Mouse (Mus musculus): Measurements from ENCODE around the gene Opn3. TPM values are rescaled to one million over a fixed set of nuclear protein-coding genes. Genes with fewer than 3 reads are reported as not detected.
A peak's percentile ranks its signal among the peaks of the same experiment; 100 is the strongest.

The Opn3 gene
- polyA plus RNA-seq (2014; fragmentation: Nextera tagmentation; extraction: Ambion mirVana), result 6.3 and 6.5 TPM in 2 replicates

DNA sequence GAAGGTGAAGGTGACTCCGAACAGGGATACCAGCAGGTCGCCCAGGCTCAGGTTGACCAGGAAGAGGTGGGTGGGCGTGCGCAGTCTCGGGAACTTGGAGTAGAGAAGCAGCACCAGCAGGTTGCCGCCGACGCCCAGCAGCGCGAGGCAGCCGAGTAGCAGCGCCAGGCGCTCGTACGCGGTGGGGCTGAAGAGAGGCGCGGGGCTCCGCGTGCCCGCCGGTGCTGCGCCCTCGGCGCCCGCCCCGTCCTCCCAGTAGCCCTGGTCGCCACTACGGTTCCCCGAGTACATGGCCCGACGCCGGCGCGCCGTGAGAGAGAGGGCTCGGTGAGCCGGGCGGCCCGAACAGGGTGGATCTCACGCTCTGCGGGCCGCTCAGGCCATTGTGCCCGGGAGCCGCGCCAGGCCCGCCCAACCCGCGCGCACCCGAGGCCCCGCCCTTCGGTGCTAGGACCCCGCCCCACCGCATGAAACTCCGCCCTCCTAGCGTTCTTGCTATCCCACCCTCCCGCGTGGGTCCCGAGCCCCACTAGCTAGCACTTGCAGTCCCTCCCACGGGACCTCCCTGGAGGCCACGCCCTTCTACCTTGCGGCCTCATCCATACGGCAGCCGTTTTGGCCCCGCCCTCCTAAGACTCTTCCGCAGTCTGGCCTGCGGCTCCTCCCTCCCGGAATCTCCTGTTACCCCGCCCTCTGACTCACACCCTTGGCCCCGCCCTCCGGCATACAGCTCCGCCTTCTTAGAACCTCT, at the start of gene Opn3, which contains the start of gene Chml:
Gene Opn3 (minus strand): TSS at position 531 of the 751 bp plus-strand sequence.
Gene Chml (minus strand): TSS at position 656 of the 751 bp plus-strand sequence.
- H3K4me3 ChIP-seq (replicated peaks; ENCODE audit: low read depth, low read length), result peak within 1 kb of the TSS; percentile 82
- H3K4me2 ChIP-seq (ENCODE audit: low read length), result peak within 1 kb of the TSS; percentile 92
- WGBS, result under 1% methylated on average over 71 of the region's 73 CpGs
- peak within 1 kb of the TSS; percentile 90 for H3K27ac ChIP-seq (replicated peaks; ENCODE audit: low read depth, low read length)
- peak; percentile 99 for DNase-seq
- H3K36me3 ChIP-seq (ENCODE audit: control insufficient read depth, insufficient read depth, low read length), result no peaks in the 10 kb centered on the region
- H3K27me3 ChIP-seq (ENCODE audit: control insufficient read depth, insufficient read depth, low read length), result no peaks in the 10 kb centered on the region
- peak; percentile 95 for ATAC-seq (ENCODE audit: low FRiP score, low TSS enrichment)
- H3K9ac ChIP-seq (replicated peaks; ENCODE audit: low read length), result peak within 1 kb of the TSS; percentile 84
- H3K4me1 ChIP-seq (ENCODE audit: control insufficient read depth, insufficient read depth, low read length), result peaks cover 22% of the 10 kb centered on the region
- H3K9me3 ChIP-seq (ENCODE audit: control insufficient read depth, low read length), result no peaks in the 10 kb centered on the region

DNA sequence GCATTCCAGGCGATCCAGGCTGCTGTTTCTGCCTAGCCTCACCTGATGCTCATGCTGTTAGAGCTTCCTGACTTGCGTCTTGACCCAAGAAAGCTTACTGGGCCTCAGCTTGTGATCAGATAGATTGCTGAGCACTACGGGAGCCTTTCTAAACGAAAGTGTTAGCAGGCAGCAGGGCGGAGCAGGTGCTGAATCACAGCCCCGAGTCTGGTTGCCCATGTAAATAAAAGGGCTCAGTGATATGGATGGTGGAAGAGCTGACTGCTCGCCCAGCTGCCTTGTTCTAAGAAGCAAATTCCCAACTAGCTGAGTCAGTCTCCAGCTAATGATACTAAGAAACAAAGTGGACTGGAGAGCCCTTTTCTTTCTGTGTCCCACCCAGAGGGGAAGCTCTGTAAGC, 33.2 kb upstream of the Opn3 start:
- Histone ChIP-seq H3K9ac (replicated peaks; ENCODE audit: low read length) (no peak overlapping the region), H3K4me1 (ENCODE audit: control insufficient read depth, insufficient read depth, low read length) (peaks cover 4% of the 10 kb centered on the region; the same call in 1 of the 2 replicates), H3K36me3 (ENCODE audit: control insufficient read depth, insufficient read depth, low read length) (no peaks in the 10 kb centered on the region), H3K27ac (replicated peaks; ENCODE audit: low read depth, low read length) (no peak overlapping the region), H3K4me2 (ENCODE audit: low read length) (no peak overlapping the region), H3K9me3 (ENCODE audit: control insufficient read depth, low read length) (no peaks in the 10 kb centered on the region), H3K27me3 (ENCODE audit: control insufficient read depth, insufficient read depth, low read length) (no peaks in the 10 kb centered on the region), H3K4me3 (replicated peaks; ENCODE audit: low read depth, low read length) (no peak overlapping the region)
- WGBS, result 50% methylated on average over 7 of the region's 7 CpGs
- no peak for ATAC-seq (ENCODE audit: low FRiP score, low TSS enrichment)
- DNase-seq, result peak; percentile 2

DNA sequence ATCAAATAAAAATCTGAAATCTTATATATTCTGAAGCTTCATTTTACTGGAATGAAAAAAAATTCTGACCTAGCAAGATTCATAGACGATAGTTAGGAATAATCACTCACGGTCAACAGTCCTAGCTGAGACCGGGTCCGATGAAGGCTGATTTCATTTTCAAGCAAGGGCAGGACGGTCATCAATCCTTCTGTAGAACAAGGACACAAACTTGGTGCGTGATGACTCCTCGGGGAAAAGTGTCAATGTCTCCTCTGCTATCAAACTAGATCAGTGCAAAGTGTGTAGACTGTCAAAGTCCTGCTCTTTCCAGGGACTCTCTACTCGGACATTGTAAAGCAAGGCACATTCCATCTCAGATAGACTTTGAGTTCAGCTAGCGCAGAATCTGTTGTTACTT, 24.3 kb upstream of the Opn3 start:
- ATAC-seq (ENCODE audit: low FRiP score, low TSS enrichment) (no peak), DNase-seq (no peak)
- no peak overlapping the region for H3K4me3 ChIP-seq (replicated peaks; ENCODE audit: low read depth, low read length)
- H3K4me1 ChIP-seq (ENCODE audit: control insufficient read depth, insufficient read depth, low read length), result no peaks in the 10 kb centered on the region
- 95% methylated on average over 9 of the region's 9 CpGs for WGBS
- H3K9me3 ChIP-seq (ENCODE audit: control insufficient read depth, low read length), result no peaks in the 10 kb centered on the region
- no peak overlapping the region for H3K9ac ChIP-seq (replicated peaks; ENCODE audit: low read length)
- H3K4me2 ChIP-seq (ENCODE audit: low read length), result no peak overlapping the region
- H3K27me3 ChIP-seq (ENCODE audit: control insufficient read depth, insufficient read depth, low read length), result no peaks in the 10 kb centered on the region
- no peak overlapping the region for H3K27ac ChIP-seq (replicated peaks; ENCODE audit: low read depth, low read length)
- no peaks in the 10 kb centered on the region for H3K36me3 ChIP-seq (ENCODE audit: control insufficient read depth, insufficient read depth, low read length)

DNA sequence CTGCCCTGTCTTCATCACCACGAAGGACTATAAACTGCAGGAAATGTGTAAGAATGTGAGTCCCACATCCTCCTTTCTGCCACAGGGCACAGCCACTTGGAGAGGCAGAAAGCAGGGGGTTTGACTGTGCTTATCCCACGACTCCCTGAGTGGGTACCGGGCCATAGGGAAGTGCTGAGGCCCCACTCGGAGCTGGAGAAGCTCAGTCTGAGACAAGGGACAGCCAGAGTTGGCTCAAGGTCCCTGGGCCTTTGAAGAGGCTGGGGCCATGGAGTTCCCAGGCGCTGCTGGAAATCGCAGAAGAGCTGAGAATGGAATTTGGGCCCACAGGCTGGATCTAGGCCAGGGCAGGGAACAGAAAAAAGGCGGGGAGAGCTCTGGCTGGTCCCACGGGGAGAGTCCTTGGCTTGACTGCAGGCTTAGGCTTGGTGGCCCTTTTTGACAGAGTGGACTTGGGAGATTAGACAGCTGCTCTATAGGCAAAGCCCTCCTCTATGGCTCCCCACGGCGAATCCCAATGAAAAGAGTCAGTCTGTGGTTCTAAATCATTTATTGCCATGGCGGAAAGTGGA, 19.8 kb upstream of the Opn3 start:
- no peaks in the 10 kb centered on the region for H3K4me1 ChIP-seq (ENCODE audit: control insufficient read depth, insufficient read depth, low read length)
- H3K9ac ChIP-seq (replicated peaks; ENCODE audit: low read length), result no peak overlapping the region
- ATAC-seq (ENCODE audit: low FRiP score, low TSS enrichment) (no peak), DNase-seq (no peak)
- H3K36me3 ChIP-seq (ENCODE audit: control insufficient read depth, insufficient read depth, low read length), result no peaks in the 10 kb centered on the region
- no peaks in the 10 kb centered on the region for H3K9me3 ChIP-seq (ENCODE audit: control insufficient read depth, low read length)
- H3K27ac ChIP-seq (replicated peaks; ENCODE audit: low read depth, low read length), result no peak overlapping the region
- no peak overlapping the region for H3K4me3 ChIP-seq (replicated peaks; ENCODE audit: low read depth, low read length)
- WGBS, result 73% methylated on average over 11 of the region's 11 CpGs
- H3K27me3 ChIP-seq (ENCODE audit: control insufficient read depth, insufficient read depth, low read length), result no peaks in the 10 kb centered on the region
- no peak overlapping the region for H3K4me2 ChIP-seq (ENCODE audit: low read length)

DNA sequence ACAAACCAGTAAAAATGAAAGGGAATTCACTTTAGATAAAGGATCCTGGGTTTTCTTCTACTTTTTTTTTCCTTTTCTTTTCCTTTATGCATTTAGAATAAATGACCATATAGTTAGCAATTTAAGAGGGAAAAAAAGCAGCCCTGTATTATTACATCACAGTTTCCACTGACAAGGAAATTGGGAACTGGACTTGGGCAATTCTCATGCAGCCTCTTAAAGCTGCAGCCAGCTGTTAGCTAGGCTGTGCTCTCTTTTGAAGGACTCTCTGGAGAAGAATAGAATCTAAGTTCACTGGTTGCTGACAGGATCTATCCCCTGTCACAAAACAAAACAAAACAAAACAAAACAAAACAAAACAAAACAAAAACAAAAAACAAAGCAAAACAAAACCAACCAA, 15.4 kb upstream of the Opn3 start:
- H3K4me2 ChIP-seq (ENCODE audit: low read length), result no peak overlapping the region
- H3K36me3 ChIP-seq (ENCODE audit: control insufficient read depth, insufficient read depth, low read length), result no peaks in the 10 kb centered on the region
- ATAC-seq (ENCODE audit: low FRiP score, low TSS enrichment) (no peak), DNase-seq (no peak)
- no peaks in the 10 kb centered on the region for H3K27me3 ChIP-seq (ENCODE audit: control insufficient read depth, insufficient read depth, low read length)
- H3K4me1 ChIP-seq (ENCODE audit: control insufficient read depth, insufficient read depth, low read length), result no peaks in the 10 kb centered on the region
- H3K9ac ChIP-seq (replicated peaks; ENCODE audit: low read length), result no peak overlapping the region
- H3K27ac ChIP-seq (replicated peaks; ENCODE audit: low read depth, low read length), result no peak overlapping the region
- no peak overlapping the region for H3K4me3 ChIP-seq (replicated peaks; ENCODE audit: low read depth, low read length)
- no peaks in the 10 kb centered on the region for H3K9me3 ChIP-seq (ENCODE audit: control insufficient read depth, low read length)

DNA sequence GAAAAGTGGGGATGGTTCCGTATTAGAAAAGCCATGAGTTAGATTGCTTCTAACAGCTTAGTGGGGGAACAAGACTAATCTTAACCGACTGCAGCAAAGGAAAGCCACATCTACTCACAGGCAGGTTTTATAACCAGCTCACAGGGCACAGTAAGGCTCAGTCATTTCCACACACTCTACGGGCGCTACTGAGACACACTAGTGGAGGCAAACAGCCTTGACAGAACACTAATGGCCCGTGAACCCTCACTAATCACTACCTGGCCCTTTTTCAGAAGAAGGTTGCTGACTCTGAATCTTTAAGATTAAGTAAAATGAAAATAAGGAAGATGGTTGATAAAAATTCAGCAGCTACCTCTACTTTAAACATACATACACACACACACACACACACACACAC, 15.0 kb upstream of the Opn3 start:
- 75% methylated on average over 5 of the region's 5 CpGs for WGBS
- peak; percentile 2 for DNase-seq
- no peak for ATAC-seq (ENCODE audit: low FRiP score, low TSS enrichment)
- Histone ChIP-seq H3K4me3 (replicated peaks; ENCODE audit: low read depth, low read length) (no peak overlapping the region), H3K27ac (replicated peaks; ENCODE audit: low read depth, low read length) (no peak overlapping the region), H3K9me3 (ENCODE audit: control insufficient read depth, low read length) (no peaks in the 10 kb centered on the region), H3K27me3 (ENCODE audit: control insufficient read depth, insufficient read depth, low read length) (no peaks in the 10 kb centered on the region), H3K36me3 (ENCODE audit: control insufficient read depth, insufficient read depth, low read length) (no peaks in the 10 kb centered on the region), H3K9ac (replicated peaks; ENCODE audit: low read length) (no peak overlapping the region), H3K4me2 (ENCODE audit: low read length) (no peak overlapping the region), H3K4me1 (ENCODE audit: control insufficient read depth, insufficient read depth, low read length) (no peaks in the 10 kb centered on the region)

DNA sequence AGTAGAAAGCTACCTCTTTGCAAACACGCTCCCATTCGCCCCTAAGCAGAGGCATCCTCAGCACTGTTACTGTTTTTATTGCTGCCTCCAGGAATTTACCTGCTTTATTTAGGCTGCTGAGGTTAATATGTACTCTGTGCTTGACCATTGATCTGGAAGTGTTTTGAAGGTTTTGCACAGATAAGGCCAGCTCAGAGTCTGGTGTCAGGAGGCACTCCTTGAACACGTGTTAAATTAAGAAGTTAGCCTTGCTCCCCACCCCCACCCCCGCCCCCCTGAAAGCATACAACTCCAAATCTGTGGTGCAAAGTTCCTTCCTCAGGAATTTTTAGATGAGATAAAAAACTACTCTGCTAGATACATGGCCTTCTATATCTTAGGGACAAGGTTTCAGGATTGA, 8.6 kb upstream of the Opn3 start:
- H3K27ac ChIP-seq (replicated peaks; ENCODE audit: low read depth, low read length), result no peak overlapping the region
- H3K27me3 ChIP-seq (ENCODE audit: control insufficient read depth, insufficient read depth, low read length), result no peaks in the 10 kb centered on the region
- ATAC-seq (ENCODE audit: low FRiP score, low TSS enrichment) (no peak), DNase-seq (no peak)
- no peak overlapping the region for H3K9ac ChIP-seq (replicated peaks; ENCODE audit: low read length)
- no peaks in the 10 kb centered on the region for H3K4me1 ChIP-seq (ENCODE audit: control insufficient read depth, insufficient read depth, low read length)
- no peak overlapping the region for H3K4me3 ChIP-seq (replicated peaks; ENCODE audit: low read depth, low read length)
- H3K4me2 ChIP-seq (ENCODE audit: low read length), result no peak overlapping the region
- WGBS, result 88% methylated on average over 4 of the region's 4 CpGs
- H3K36me3 ChIP-seq (ENCODE audit: control insufficient read depth, insufficient read depth, low read length), result no peaks in the 10 kb centered on the region
- H3K9me3 ChIP-seq (ENCODE audit: control insufficient read depth, low read length), result no peaks in the 10 kb centered on the region

DNA sequence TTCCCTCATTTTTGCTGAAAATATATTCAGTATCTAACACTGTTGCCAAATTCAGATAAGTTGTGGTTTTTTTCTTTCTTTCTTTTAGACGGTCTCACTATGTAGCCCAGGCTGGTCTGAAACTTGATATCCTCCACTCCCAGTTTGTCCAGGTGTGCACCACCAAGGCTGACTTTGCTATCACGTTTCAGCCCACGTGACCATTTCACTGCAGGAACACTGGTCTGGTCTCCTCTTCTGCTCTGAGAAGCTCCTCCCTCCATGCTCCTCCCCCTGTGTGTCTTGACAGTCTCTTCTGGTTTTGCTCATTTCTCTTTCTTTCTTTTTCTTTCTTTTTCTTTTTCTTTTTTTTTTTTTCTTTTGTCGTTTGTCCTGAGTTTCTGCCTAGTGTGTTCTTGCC, 7.2 kb upstream of the Opn3 start:
- no peak for ATAC-seq (ENCODE audit: low FRiP score, low TSS enrichment)
- no peaks in the 10 kb centered on the region for H3K9me3 ChIP-seq (ENCODE audit: control insufficient read depth, low read length)
- H3K36me3 ChIP-seq (ENCODE audit: control insufficient read depth, insufficient read depth, low read length), result no peaks in the 10 kb centered on the region
- no peaks in the 10 kb centered on the region for H3K27me3 ChIP-seq (ENCODE audit: control insufficient read depth, insufficient read depth, low read length)
- H3K27ac ChIP-seq (replicated peaks; ENCODE audit: low read depth, low read length), result no peak overlapping the region
- H3K4me2 ChIP-seq (ENCODE audit: low read length), result no peak overlapping the region
- no peaks in the 10 kb centered on the region for H3K4me1 ChIP-seq (ENCODE audit: control insufficient read depth, insufficient read depth, low read length)
- 44% methylated on average over 4 of the region's 4 CpGs for WGBS
- H3K9ac ChIP-seq (replicated peaks; ENCODE audit: low read length), result no peak overlapping the region
- no peak overlapping the region for H3K4me3 ChIP-seq (replicated peaks; ENCODE audit: low read depth, low read length)
- DNase-seq, result no peak

DNA sequence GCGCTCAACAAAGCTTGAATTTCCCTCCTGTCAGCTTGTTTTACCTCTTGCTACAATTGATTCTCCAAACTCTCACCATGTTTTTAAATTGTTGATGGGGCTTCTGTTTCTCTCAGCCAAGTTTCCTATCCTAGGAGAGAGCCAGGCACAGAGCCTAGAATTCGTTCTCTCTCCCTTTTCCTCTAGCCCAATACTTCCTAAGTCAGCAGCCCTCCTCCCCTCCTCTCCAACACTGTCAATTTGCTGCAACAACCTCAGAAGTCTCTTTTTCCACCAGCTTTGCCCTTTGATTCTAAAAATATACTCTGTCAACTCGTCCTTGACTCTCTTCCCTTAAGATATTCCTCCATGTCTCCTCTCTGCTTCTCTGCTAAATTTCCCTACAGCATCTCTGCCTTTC, 6.8 kb upstream of the Opn3 start:
- DNase-seq, result no peak

More for the DNA sequence above, 6.8 kb upstream of the Opn3 start:
- Histone ChIP-seq H3K4me3 (replicated peaks; ENCODE audit: low read depth, low read length) (no peak overlapping the region), H3K27ac (replicated peaks; ENCODE audit: low read depth, low read length) (no peak overlapping the region), H3K36me3 (ENCODE audit: control insufficient read depth, insufficient read depth, low read length) (no peaks in the 10 kb centered on the region), H3K9me3 (ENCODE audit: control insufficient read depth, low read length) (no peaks in the 10 kb centered on the region), H3K27me3 (ENCODE audit: control insufficient read depth, insufficient read depth, low read length) (no peaks in the 10 kb centered on the region), H3K9ac (replicated peaks; ENCODE audit: low read length) (no peak overlapping the region), H3K4me2 (ENCODE audit: low read length) (no peak overlapping the region), H3K4me1 (ENCODE audit: control insufficient read depth, insufficient read depth, low read length) (no peaks in the 10 kb centered on the region)
- no peak for ATAC-seq (ENCODE audit: low FRiP score, low TSS enrichment)
- 71% methylated on average over 3 of the region's 3 CpGs for WGBS
